Mouse (Mus musculus): ENCODE measurements around the gene Tmem115. TPM values are rescaled to one million over a fixed set of nuclear protein-coding genes. Genes with fewer than 3 reads are reported as not detected.

Tmem115 gene
- polyA plus RNA-seq (2014; fragmentation: Illumina TruSeq; extraction: RNeasy Lipid Tissue Mini Kit (QIAGEN cat#74804); ENCODE audit: low replicate concordance) = not detected

GRCm38 (mm10) chr9:107533791-107534407 lies at the start of gene Tmem115:
Gene Tmem115, plus strand, starts transcription at chr9:107533945.

DNA sequence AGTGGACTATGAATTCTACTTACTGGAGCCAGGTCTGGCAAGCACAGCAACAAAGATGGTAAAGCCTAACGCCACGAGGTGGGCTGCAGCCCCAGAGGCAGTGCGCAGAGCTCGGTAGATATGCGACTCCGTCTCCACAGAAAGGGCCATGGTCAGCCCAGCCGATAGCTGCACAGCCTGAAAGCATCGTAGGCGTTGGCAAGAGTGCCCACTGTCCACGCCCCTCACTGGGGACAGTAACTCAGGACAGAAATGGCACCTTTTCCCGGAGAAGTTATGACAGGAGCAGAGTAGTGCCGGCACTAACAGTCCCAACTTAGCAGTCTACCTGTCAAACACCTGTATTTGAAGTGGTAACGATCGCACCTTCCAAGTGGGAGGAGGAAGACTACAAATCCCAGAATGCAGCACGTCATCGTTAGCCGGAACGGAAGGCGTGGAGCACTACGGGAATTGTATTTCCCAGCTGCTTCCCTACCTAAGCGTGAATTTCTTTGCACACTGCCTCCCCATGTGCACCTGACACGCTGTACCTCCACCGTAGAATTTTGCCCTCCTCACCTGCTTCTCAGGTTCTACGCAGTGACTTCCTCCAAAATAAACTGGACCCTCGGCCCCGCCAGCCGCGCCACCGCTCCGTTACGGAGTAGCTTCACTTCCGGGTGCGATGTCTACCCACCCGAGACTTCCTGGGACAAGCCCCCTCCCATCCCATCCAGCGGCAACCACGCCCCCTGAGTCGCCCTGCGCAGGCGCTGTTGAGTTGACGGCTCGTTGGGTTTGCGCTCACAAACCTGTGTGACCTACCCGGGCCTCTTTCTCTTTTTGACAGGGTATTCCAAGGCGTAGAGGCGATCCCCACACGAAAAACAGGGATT lies 8.0 kb downstream of the Tmem115 start, which contains the start of the genes Cyb561d2 and Nprl2:
Gene Cyb561d2, minus strand, starts transcription at position 720 of the 878 bp plus-strand sequence.
Gene Nprl2, plus strand, starts transcription at position 753 of the 878 bp plus-strand sequence.

GRCm38 (mm10) chr9:107547026-107547425 lies 13.3 kb downstream of the Tmem115 start, which contains the start of gene Zmynd10:
Gene Zmynd10, plus strand, starts transcription at chr9:107547298.

DNA sequence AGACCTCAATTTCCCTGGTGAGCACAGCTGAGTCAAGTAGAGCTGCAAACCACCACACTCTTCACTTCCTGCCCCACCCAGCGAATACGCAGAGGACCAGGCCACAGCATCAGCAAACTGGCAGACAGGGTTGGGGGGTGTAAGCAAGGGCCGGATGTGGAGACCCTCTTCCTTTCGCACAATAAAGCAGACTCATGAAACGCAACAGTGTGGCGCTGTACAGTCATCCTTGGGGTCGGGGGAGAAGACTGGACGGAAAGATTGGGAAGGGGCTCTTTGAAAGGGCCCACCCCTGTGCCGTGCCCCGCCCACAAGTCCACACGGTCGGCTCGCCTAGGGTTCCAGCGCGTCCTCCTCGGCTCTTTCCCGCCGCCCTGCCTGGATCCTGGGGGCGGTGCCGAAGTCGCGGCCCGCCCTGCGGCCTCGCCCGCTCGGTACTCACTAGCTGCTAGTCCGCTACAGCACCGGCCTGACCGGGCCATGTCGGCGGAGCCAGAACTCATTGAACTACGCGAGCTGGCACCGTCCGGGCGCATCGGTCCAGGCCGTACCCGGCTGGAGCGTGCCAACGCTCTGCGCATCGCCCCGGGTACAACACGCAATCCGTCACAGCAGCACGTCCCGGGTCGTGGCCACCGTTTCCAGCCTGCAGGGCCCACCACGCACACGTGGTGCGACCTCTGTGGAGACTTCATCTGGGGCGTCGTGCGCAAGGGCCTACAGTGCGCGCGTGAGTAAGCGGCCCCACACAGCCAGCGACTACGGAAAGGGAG lies 17.6 kb downstream of the Tmem115 start, which contains the start of gene Rassf1:
Gene Rassf1, plus strand, starts transcription at position 439 of the 773 bp plus-strand sequence.

DNA sequence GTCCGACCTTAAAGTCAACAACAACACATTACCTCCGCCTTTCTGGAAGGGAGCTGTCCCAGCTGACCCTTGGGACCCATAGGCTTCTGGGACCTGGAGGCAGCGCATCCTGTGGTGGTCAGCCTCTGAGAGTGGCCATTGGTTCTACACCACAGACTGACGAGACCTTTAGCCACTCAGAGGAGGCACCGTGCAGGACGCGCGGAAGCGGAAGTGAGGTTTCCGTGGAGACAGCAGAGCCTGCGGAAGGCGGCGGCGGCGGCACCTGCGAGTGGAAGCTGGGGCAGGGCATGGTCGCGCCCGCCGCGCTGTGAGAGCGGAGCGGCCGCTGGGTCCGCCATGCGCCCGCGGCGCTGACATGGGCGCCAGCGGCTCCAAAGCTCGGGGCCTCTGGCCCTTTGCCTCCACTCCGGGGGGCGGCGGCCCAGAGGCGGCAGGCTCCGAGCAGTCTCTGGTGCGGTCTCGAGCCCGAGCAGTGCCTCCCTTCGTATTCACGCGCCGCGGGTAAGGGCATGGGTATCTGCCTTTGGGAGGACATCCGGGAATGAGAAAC lies 29.4 kb downstream of the Tmem115 start, which contains the start of gene Tusc2:
Gene Tusc2, plus strand, starts transcription at position 227 of the 553 bp plus-strand sequence.

GRCm38 (mm10) chr9:107567702-107568319 lies 34.1 kb downstream of the Tmem115 start, which contains the start of gene Hyal2:
Gene Hyal2, plus strand, starts transcription at chr9:107567945.

DNA sequence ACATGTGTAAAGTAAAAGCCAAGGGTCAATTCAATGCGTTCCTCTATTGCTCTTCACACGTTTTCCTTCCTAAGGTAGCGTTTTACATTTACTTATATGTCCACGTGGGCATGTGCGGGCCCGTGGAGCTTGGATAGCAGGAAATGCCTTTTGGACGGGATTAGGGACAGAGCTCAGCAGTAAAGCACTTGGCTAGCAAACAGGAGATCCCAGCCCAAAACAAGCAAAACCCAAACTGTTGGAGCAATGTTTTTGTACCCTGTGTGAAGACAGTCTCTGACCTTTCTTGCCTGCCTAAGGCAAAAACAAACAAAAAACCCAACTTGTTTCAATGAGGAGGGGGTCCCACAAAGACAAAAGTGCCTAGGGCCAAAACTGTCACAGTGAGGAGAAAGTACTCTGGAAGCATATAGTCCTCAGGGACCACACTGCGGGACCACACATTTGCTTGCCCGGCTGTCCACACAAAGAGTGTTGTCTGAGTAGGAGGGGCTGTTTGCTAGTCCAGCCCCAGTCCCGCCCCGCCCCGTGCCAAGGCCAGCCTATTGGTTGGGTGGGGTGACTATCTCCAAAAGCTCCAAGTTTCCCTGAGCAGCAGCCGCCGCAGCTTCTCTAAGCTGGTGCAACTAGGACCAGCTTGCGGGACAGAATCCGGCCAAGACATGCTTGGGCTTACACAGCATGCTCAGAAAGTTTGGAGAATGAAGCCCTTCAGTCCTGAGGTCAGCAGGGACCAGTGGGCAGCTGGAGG lies 42.8 kb downstream of the Tmem115 start, which contains the start of gene Hyal1:
Gene Hyal1, plus strand, starts transcription at position 571 of the 751 bp plus-strand sequence.

DNA sequence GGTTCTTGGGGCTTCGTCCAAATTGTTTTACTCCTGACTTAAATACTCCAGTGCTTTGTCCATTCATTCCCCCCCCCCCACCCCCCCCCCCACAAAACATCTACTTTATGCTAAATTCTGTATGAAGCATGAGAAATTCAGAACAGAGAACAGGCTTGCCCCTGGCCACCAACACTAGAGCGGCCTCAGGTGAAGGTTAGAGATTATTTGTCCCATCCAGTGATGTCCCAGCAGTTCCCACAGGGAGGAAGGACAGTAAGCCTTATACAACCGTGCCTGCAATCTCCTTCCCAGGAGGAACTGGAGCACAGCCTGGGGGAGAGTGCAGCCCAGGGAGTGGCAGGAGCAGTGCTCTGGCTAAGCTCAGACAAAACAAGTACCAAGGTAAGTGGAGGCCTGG lies 44.8 kb downstream of the Tmem115 start, which contains the start of gene Naa80:
Gene Naa80, plus strand, starts transcription at position 301 of the 400 bp plus-strand sequence.

DNA sequence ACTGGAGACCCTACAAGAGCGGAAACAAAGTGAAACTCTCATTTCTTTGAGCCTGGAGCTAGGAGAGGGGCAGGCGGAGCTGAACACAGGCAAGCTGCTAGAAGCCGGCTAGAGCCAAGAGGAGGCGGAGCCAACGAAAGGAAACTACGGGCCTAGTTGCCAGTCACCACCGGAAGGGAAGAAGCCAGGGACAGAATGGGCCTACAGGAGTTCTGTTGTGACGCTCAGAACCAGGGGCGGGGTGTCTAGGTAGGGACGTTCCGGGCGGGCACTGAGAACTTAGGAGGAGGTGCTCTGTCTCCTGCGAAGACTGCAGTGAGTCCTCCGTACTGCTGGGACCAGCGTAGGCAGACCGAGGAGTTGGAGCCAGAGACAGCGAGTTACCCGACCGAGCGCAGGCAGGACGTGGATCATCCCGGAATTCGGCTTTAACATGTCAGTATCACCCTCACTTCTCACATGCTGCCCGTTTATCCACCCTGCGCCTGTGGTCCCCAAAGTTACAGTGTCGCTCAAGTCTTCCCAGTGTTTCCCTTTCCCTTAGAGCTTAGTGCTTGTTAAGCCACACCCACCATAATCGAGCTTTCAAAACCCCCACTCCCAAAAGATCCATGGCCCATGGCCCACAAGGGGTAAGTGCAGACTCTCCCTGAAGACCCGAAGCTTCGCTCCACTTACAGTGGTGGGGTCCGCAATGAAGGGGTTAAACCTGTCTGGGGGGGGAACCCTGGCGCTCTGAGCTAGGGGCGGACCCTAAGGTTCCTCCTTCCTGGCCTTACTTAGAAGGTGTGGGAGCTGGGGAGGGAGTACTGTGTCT lies 47.0 kb downstream of the Tmem115 start, which contains the start of gene Hyal3:
Gene Hyal3, plus strand, starts transcription at position 318 of the 817 bp plus-strand sequence.

GRCm38 (mm10) chr9:107586974-107587832 lies 53.5 kb downstream of the Tmem115 start, which contains the start of gene Ifrd2:
Gene Ifrd2, plus strand, starts transcription at chr9:107587642.

Other genes with a start within 250 kb of the Tmem115 start
- 5.2 TPM for gene Mapkapk3, start 244.1 kb upstream of the Tmem115 start, polyA plus RNA-seq (2014; fragmentation: Illumina TruSeq; extraction: RNeasy Lipid Tissue Mini Kit (QIAGEN cat#74804); ENCODE audit: low replicate concordance)
- gene Cish, start 237.9 kb upstream of the Tmem115 start, polyA plus RNA-seq (2014; fragmentation: Illumina TruSeq; extraction: RNeasy Lipid Tissue Mini Kit (QIAGEN cat#74804); ENCODE audit: low replicate concordance) = 1.7 TPM
- 0.74 TPM for gene Hemk1, start 195.6 kb upstream of the Tmem115 start, polyA plus RNA-seq (2014; fragmentation: Illumina TruSeq; extraction: RNeasy Lipid Tissue Mini Kit (QIAGEN cat#74804); ENCODE audit: low replicate concordance)
- not detected for gene 6430571L13Rik, start 193.3 kb upstream of the Tmem115 start, polyA plus RNA-seq (2014; fragmentation: Illumina TruSeq; extraction: RNeasy Lipid Tissue Mini Kit (QIAGEN cat#74804); ENCODE audit: low replicate concordance)
- gene Cacna2d2, start 134.3 kb upstream of the Tmem115 start, polyA plus RNA-seq (2014; fragmentation: Illumina TruSeq; extraction: RNeasy Lipid Tissue Mini Kit (QIAGEN cat#74804); ENCODE audit: low replicate concordance) = not detected
- 0.93 TPM for gene Cyb561d2, start 8.2 kb downstream of the Tmem115 start, polyA plus RNA-seq (2014; fragmentation: Illumina TruSeq; extraction: RNeasy Lipid Tissue Mini Kit (QIAGEN cat#74804); ENCODE audit: low replicate concordance)
- 0.78 TPM for gene Nprl2, start 8.3 kb downstream of the Tmem115 start, polyA plus RNA-seq (2014; fragmentation: Illumina TruSeq; extraction: RNeasy Lipid Tissue Mini Kit (QIAGEN cat#74804); ENCODE audit: low replicate concordance)
- gene Zmynd10, start 13.4 kb downstream of the Tmem115 start, polyA plus RNA-seq (2014; fragmentation: Illumina TruSeq; extraction: RNeasy Lipid Tissue Mini Kit (QIAGEN cat#74804); ENCODE audit: low replicate concordance) = not detected
- 24.5 TPM for gene Rassf1, start 17.6 kb downstream of the Tmem115 start, polyA plus RNA-seq (2014; fragmentation: Illumina TruSeq; extraction: RNeasy Lipid Tissue Mini Kit (QIAGEN cat#74804); ENCODE audit: low replicate concordance)
- gene Tusc2, start 29.3 kb downstream of the Tmem115 start, polyA plus RNA-seq (2014; fragmentation: Illumina TruSeq; extraction: RNeasy Lipid Tissue Mini Kit (QIAGEN cat#74804); ENCODE audit: low replicate concordance) = 17.4 TPM
- gene Hyal2, start 34.0 kb downstream of the Tmem115 start, polyA plus RNA-seq (2014; fragmentation: Illumina TruSeq; extraction: RNeasy Lipid Tissue Mini Kit (QIAGEN cat#74804); ENCODE audit: low replicate concordance) = 0.22 TPM
- gene Hyal1, start 43.0 kb downstream of the Tmem115 start, polyA plus RNA-seq (2014; fragmentation: Illumina TruSeq; extraction: RNeasy Lipid Tissue Mini Kit (QIAGEN cat#74804); ENCODE audit: low replicate concordance) = 1.4 TPM
- 0.63 TPM for gene Naa80, start 44.9 kb downstream of the Tmem115 start, polyA plus RNA-seq (2014; fragmentation: Illumina TruSeq; extraction: RNeasy Lipid Tissue Mini Kit (QIAGEN cat#74804); ENCODE audit: low replicate concordance)
- 0.22 TPM for gene Hyal3, start 46.9 kb downstream of the Tmem115 start, polyA plus RNA-seq (2014; fragmentation: Illumina TruSeq; extraction: RNeasy Lipid Tissue Mini Kit (QIAGEN cat#74804); ENCODE audit: low replicate concordance)
- gene Ifrd2, start 53.7 kb downstream of the Tmem115 start, polyA plus RNA-seq (2014; fragmentation: Illumina TruSeq; extraction: RNeasy Lipid Tissue Mini Kit (QIAGEN cat#74804); ENCODE audit: low replicate concordance) = 31.3 TPM
- 1.2 TPM for gene Sema3b, start 75.3 kb downstream of the Tmem115 start, polyA plus RNA-seq (2014; fragmentation: Illumina TruSeq; extraction: RNeasy Lipid Tissue Mini Kit (QIAGEN cat#74804); ENCODE audit: low replicate concordance)
- gene Gnai2, start 101.4 kb downstream of the Tmem115 start, polyA plus RNA-seq (2014; fragmentation: Illumina TruSeq; extraction: RNeasy Lipid Tissue Mini Kit (QIAGEN cat#74804); ENCODE audit: low replicate concordance) = 18.2 TPM
- not detected for gene Slc38a3, start 135.6 kb downstream of the Tmem115 start, polyA plus RNA-seq (2014; fragmentation: Illumina TruSeq; extraction: RNeasy Lipid Tissue Mini Kit (QIAGEN cat#74804); ENCODE audit: low replicate concordance)
- not detected for gene Gnat1, start 145.8 kb downstream of the Tmem115 start, polyA plus RNA-seq (2014; fragmentation: Illumina TruSeq; extraction: RNeasy Lipid Tissue Mini Kit (QIAGEN cat#74804); ENCODE audit: low replicate concordance)
- gene Sema3f, start 176.5 kb downstream of the Tmem115 start, polyA plus RNA-seq (2014; fragmentation: Illumina TruSeq; extraction: RNeasy Lipid Tissue Mini Kit (QIAGEN cat#74804); ENCODE audit: low replicate concordance) = 0.37 TPM
- gene Rbm5, start 237.1 kb downstream of the Tmem115 start, polyA plus RNA-seq (2014; fragmentation: Illumina TruSeq; extraction: RNeasy Lipid Tissue Mini Kit (QIAGEN cat#74804); ENCODE audit: low replicate concordance) = 132 TPM

Data from small intestine, adult 10 weeks (tissue).